Mouse (Mus musculus) heart, postnatal 36 days (tissue): ENCODE results near the gene Wasf3. TPM values are rescaled to one million over a fixed set of nuclear protein-coding genes. Genes with fewer than 3 reads are reported as not detected.

Source experiments
- DNase-seq, 2 experiments: peaks; one replicate each; pipeline ENCODE4 v3.0.0; 2021 to 2022
- intact Hi-C: fragments of 180-260 bp; cut with DNase I; formaldehyde crosslinking; loops from one replicate; pipeline ENCODE4 v1.15.1; 2025
- total RNA-seq, 2 experiments: library from RNA; stranded (reverse); gene quantifications; 2 replicates each; pipeline ENCODE4 v1.2.3; 2021

Wasf3 gene
- total RNA-seq, result under 1 TPM; 0.54 to 0.58 TPM

DNA sequence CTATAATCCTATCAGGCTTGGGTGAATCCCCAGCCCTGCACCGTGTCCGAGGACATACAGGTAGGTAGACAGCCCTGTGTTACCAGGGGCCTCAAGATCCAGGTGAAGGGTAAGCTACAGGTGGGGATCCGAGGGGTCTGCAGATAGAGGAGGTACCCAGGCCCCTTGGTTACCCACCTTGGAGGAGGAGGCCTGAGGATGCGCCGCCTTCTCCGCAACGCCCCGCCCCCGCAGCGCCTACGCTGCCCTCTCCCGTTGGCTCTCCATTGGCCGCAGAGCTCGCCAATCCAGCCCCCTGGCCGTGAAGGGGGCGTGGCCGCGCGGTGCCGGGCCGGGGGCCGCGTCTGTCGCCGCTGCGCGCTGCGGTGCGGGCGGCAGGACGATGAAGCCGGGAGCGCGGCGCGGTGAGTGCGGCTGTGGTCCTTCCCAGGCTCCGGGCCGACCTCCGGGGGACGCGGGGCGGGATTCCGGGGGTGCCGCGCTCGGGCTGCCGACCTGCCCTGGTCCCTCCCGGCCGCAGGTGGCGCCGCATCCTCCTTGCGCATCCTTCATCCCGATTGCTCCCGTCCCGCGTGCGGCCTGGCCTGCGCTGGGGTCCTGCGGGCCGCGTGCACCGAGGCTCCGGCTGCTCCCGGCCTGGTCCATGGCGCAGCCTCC is at the start of gene Wasf3:
Gene Wasf3, plus strand, starts transcription at position 51 of the 657 bp plus-strand sequence.
- intact Hi-C loops, result loop anchor here (5.0 kb wide), 1 partner anchor 48 kb away; no protein-coding TSS in a partner anchor
- DNase-seq, result peak; percentile 7 to 15

DNA sequence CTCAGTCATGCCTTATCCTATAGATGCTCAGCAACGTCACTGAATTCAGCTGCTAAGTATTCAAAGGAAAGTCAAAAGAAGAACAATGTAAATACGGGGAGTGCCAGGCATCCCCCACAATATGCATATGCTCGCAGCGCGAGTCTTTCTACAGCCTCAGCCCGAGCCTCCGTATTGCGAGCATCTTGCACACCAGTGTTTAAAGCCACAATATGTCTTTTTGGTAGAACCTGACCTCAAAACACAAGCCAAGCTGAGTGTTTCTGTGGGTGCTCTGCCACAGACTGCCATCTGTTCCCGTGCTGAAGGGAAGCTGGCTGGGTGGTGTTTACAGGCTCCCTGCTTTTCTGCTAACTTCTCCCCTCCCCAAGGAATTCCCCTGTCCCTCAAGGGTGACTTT is 46.7 kb upstream of the Wasf3 start:
- no peak for DNase-seq
- intact Hi-C loops, result loop anchor here (5.0 kb wide), 1 partner anchor 49 kb away; no protein-coding TSS in a partner anchor

DNA sequence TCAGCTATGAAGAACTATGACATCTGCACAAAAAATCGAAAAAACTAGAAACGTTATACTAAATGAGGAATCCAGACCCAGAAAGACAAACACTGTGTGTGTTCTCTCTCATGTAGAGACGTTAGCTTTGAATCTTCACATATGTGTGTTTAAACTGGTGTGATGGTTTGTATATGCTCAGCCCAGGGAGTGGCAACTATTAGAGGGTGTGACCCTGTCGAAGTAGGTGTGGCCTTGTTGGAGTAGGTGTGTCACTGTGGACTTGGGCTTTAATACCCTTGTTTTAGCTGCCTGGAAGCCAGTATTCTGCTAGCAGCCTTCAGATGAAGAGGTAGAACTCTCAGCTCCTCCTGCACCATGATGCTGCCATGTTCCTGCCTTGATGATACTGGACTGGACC is 44.7 kb upstream of the Wasf3 start:
- intact Hi-C loops, result no loop called here
- no peak for DNase-seq

DNA sequence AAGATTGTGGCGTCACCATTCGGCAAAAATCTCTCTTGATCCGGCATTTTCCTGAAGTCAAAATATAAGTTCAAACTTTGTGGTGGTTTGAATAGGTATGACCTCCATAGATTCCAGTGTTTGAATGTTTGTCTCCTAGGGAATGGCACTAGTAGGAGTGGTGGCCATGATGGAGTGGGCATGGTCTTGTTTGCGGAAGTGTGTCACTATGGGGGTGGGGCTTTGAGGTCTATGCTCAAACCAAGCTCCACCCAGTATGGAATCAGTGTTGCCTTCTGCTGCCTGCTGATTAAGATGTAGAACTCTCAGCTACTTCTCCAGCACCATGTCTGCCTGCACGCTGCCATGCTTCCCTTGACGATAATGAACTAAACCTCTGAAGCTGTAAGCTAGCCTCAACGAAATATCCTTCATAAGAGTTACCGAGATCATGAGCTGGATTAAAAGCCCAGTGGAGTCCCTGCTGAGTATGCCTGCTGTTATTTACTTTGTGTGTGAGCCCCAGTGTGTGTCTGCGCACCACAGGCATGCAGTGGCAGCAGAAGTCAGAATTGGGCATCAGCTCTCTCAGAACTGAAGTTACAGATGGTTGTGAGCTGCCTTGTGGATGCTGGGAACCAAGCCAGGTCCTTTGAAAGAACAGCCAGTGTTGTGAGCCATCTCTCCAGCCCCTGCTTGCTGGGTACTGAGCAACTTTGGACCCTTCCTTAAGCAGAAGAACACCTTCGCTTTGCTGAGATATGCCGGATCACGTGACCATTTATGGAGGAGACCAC is 39.7 kb upstream of the Wasf3 start:
- intact Hi-C loops, result no loop called here
- no peak for DNase-seq

DNA sequence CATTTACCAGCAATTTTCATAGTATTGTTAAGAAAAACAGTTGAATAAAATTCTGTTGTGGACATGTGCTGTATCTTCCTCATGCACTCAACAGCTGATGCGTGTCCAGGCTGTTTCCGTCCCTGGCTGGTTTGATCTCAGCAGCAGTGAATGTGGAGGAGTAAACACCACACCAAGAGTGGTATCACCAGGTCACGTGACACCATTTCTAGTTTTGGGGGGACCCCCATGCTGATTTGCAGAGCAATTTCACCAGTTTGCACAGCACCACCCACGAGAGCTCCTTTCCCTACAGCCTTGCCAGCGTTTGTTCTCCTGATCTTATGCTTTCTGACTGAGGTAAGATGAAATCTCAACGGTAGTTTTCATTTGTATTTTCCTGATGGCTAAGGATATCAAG is 37.7 kb upstream of the Wasf3 start:
- DNase-seq, result no peak
- intact Hi-C loops, result no loop called here

DNA sequence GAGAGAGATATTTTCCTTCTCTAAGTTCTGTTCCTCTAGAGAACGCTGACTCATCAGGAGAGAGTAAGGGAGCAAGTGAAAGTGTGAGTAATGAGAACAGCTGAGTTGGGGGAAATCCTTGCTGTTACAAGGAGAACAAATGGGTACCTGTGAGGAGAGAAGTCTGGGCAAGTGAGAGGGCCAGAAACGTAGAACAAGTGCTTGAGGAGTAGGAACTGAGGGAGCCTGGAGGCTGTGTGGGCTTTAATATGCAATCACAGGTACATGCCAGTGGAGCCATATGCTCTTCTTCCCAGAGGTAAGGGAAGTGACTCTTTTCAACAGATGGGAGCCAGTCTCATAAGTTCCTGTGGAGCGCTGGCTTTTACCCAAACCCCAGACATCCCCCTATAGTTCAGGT is 35.6 kb upstream of the Wasf3 start:
- no peak for DNase-seq
- intact Hi-C loops, result no loop called here

DNA sequence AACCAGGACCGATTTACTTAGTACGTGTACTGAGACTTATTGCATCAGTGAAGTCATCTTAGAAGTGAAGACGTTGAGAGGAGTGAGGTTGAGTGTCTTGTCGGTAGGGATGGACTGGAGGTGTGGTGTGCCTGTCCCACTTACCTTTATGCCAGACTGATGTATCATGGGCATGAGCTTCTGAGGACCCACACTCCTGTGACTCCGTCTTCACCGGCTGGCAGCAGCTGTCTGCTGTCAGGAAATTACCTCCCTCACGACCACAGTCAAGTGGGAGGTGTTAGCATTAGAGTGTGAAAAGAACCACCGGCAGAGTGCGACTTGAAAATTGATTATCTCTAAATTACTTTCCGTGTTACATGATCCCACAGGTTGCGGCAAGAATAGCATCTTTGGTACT is 34.0 kb upstream of the Wasf3 start:
- no peak for DNase-seq
- intact Hi-C loops, result no loop called here

DNA sequence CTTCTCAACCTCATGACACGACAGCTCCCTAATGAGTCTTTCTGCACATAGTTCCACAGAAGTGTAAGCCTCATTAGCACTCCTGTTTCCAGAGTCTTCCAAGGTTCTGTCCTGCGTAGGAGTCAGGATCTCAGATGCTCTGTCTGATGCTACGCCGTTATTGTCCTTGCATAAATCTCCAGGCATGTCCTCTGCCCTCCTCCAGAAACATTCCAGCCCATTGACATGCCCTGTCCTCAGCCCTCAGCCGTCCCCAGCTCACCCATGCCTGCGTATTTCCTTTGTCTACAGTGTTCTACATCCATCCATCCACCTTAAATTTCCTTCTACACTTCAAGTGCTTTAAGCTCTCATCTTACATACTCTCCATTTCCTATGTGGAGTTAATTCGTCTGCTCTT is 32.8 kb upstream of the Wasf3 start:
- intact Hi-C loops, result no loop called here
- no peak for DNase-seq

DNA sequence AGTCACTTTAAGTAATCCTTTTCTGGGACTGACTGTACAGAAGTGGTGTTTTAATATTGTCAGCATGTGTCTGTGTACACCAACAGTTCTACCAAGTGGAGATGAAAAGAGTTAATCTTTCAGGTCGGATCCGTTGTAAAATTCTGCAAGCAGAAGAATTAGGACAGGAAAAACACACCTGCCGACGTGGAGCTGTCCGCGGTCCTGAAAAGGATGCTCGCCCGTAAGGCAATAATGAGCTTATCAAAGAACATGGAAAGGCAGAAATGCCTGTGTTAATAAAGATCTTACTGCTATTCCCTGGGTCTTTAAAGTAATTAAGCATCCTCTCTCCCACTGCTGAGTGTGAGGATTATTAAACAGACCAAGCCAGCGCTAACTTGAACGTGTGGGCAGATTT is 24.4 kb upstream of the Wasf3 start:
- intact Hi-C loops, result no loop called here
- DNase-seq, result no peak

DNA sequence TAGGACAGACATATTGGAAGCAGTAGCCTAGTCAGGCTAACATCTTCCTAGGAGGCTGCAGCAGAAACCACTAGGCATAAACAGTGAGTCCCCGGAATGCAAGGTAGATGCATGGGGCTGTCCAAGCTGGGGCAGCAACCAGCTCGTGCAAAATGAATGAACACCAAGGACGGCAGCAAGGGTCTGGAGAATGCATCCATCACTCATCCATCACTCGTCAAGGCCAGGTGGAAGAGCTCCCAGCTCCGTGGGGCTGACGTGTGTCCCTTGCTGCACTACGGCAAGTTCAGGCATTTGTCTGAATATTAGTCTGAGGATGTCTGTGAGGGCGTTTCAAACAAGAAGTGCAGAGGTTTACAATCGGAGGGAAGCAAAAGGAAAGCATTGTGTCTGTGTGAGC is 22.1 kb upstream of the Wasf3 start:
- intact Hi-C loops, result no loop called here
- no peak for DNase-seq

DNA sequence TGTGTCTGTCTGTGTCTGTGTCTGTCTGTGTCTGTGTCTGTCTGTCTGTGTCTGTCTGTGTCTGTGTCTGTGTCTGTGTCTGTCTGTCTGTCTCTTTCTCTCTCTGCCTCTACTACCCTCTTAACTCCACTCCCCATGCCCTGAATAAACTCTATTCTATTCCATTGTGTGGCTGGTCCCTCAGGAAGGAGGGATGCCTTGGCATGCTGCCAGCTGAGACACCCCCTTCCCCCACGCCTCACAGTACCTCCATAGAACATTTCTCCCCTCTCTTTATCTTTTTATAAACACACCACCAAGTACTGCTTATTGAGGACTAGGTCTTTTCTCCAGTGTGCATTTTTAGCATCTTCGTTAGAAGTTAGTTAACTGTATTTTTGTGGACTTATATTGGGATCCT is 16.4 kb upstream of the Wasf3 start:
- DNase-seq, result no peak
- intact Hi-C loops, result no loop called here

DNA sequence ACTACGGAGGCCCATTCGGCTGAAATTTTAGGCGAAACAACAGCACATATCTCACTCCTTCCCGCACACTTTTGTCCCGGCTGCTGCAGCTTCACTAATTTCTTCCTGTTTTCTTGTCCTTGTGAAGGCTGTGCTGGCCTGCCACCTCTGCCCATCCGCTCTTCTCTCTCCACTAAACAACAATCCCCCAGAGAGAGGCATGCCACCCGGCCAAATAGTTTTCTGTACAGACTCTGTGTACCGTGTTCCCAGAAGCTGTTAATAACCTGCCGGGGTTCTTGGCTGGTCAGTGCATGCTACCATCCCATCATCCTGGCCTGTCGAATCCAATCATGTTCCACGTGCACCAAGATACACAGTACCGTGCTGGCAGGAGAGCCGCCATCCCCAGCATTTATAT is 15.8 kb upstream of the Wasf3 start:
- no peak for DNase-seq

DNA sequence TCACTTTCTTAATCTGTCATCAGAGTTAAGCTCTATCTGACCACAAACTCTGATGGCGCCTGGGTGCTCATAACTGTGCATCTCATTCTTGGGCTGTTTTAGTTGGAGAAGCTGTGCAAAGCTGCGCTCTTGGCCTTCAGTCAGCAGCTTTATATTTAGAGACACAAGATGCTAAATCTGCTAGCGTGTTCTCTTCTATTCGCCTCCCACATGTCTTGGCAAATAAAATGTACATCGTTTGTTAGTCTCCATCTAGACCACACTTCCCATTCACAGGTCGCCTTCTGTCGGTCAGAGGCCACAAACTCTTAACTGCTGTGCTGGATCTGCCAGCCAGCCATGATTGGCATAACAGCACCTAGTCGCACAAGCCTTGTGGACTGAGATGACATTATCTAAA is 14.0 kb upstream of the Wasf3 start:
- no peak for DNase-seq
- intact Hi-C loops, result no loop called here

More for the DNA sequence above, 15.8 kb upstream of the Wasf3 start:
- intact Hi-C loops, result no loop called here

DNA sequence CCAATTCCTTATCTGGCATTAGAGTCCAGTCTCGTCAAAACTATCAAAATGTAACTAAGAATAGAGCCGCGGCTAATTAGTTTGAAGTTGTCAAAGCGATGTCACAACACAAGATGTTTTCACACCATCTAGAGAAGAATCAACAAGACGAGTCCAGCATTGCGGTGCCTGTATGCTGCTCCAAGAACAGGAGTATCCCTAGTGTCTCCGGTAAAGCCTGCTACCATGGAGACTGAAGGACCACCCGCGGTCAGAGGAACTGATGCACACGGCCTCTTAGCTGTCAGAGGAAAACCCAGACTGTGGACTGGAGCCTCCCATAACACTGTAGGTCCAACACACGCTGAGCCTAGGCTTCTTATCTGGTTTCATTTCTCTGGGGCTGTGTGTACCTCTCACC is 11.5 kb upstream of the Wasf3 start:
- DNase-seq, result no peak
- intact Hi-C loops, result no loop called here

DNA sequence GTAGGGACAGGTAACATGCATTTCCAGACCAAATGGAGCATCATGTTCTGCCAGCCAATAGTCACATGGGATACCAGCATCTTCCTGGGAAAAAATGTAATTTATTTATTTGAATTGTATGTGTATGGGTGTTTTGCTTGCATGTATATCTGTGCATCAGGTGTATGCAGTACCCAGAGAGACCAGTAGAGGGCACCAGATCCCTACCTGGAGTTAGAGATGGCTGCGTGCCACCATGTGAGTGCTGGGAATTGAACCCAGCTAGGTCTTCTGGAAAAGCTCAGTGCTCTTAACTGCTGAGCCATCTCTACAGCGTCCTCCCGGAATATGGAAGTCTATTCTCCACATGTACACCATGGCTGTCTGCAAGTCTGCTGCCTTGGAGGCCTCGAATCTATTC is 8.2 kb upstream of the Wasf3 start:
- peak; percentile 4 to 5 for DNase-seq
- intact Hi-C loops, result no loop called here

DNA sequence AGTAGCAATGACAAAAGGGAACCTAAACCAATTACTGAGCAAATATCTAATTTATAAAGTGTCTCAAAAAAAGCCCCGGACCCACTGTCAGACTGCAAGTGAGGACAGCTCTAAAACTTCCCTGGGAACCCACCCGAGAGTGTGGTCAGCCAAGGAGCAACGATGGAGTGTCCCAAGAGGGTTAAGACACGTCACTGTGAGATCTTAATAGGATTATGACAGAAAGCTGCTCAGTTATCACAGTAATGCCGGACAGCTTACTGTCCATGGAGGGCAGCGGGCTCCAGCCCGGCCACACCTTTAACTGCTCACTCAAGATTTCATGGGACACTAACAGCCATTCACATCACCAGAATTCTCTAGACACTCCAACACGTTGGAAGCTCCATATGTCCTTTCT is 4.7 kb upstream of the Wasf3 start:
- no peak for DNase-seq
- intact Hi-C loops, result no loop called here

DNA sequence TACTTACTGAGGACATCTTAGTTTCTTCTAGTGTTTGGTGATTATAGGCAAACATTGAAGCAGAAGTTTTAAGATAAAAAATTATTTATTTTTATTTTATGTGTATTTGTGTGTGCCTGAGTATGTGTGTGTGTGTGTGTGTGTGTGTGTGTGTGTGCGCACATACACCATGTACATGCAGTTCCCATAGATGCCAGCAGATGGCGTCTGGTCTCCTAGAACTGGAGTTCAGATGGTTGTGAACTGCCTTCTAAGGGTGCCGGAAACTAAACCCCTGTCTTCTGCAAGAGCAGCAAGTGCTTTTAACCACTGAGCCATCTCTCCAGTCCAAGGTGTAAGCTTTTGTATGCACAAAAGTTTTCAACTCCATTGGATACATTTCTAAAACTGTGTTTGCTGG is 2.5 kb upstream of the Wasf3 start:
- no peak for DNase-seq
- intact Hi-C loops, result no loop called here

DNA sequence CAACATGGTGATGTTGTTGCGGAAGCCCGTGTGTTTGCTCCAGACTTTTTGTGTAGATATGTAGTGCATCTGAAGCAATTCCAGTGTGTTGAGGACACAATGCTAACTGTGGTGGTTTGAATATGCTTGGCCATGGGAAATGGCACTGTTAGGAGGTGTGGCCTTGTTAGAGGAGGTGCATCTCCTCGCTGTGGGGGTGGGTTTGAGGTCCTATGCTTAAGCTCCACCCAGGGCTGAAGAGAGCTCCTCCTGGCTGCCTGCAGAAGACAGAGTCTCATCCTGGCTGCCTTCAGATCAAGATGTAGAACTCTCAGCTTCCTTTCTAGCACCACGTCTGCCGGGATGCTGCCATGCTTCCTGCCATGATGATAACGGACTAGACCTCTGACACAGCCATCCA is 1.4 kb upstream of the Wasf3 start:
- intact Hi-C loops, result no loop called here
- DNase-seq, result no peak

DNA sequence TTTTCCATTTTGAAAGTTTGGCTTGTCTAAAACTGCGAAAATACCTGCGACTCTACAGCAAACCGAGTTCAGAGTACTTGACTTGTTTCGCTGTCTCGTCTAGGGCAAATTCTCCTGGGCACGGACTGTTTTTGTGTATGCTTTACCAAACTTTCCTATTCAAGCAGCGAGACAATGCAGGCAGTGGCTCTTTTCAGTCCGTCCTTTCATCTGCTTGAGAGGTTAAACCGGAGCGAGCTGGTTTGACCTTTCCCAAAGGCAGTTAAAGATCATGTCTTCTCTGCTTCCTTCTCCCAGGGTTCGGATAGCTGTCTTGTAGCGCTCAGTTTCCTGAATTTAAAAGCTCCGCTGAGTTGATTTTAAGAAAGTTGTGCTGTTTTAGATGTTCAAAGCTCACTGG is 1.2 kb downstream of the Wasf3 start:
- intact Hi-C loops, result loop anchor here (5.0 kb wide), 1 partner anchor 49 kb away; no protein-coding TSS in a partner anchor
- no peak for DNase-seq

DNA sequence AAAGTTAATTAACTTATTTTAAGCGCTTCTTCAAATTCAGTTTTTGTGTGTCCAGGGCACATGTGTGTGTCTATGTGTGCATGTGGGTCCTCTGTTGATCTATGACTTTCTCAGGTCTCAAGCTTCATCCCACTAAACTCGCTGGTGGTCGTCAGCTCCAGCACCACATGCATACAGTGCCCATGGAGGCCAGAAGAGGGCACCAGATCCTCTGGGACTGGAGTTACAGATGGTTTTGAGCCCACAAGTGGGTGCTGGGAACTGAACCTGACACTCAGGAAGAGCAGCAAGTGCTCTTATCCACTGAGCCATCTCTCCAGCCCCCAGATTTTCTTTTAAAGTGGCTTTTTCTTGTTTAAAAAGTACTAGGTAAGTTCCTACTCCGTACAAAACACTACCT is 2.1 kb downstream of the Wasf3 start:
- no peak for DNase-seq
- intact Hi-C loops, result loop anchor here (5.0 kb wide), 1 partner anchor 50 kb away; no protein-coding TSS in a partner anchor

DNA sequence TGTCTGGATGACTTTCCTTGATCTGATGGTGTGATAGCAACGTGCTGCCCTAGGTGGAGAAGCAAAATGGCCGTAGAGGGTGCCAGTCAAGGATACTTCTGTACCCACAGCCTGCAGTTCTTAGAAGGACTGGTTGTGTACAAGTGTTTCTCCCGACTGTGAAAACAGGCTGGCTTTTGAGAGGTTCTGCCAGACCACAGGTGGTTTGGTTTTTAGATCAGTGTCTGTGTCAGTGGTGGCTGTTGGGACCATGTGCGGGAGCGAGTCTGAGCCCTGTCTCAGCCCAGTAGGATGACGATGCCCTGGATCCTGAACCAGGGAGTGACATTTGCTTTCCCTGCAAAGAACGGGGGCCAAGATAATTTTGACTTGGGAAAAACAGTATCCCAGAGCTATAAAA is 9.8 kb downstream of the Wasf3 start:
- no peak for DNase-seq
- intact Hi-C loops, result no loop called here

DNA sequence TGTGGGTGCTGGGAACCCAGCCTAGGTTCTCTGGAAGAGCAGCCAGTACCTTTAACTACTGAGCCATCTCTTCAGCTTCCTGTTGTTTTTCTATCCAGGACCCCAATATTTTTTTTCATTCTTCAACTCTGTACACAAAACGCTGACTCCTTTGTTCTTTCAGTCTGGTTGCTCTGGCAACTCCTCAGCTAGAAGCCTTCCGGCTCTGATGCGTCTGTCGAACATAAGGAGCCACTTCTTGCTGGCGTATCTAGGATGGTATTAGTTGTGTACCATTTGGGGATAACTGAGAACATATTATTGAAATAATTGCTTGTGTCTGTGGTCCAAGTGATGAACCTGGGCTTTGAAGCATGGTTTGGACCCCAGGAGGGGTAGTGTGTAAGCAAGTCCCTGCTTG is 12.5 kb downstream of the Wasf3 start:
- intact Hi-C loops, result no loop called here
- no peak for DNase-seq
